Mouse (Mus musculus) lung, postnatal 36 days (tissue): ENCODE measurements at regions not wholly inside any gene's neighbourhood (a gene's known extent, or its start where the extent isn't known, plus 50 kb on each side); places are given as distances from the start of the nearest gene placed in this dataset.

Experiments
- DNase-seq: peaks from one replicate; pipeline ENCODE4 v3.0.0; 2022; ENCODE audit warnings: mixed read lengths

GRCm38 (mm10) chr9:82729646-82730045 lies 99.7 kb upstream of the Irak1bp1 start:
- DNase-seq: no peak

- no peak for DNase-seq
These were observed 96.2 kb upstream of the Irak1bp1 start for GRCm38 (mm10) chr9:82733024-82733585.

- DNase-seq: no peak
These were observed 94.4 kb upstream of the Irak1bp1 start for GRCm38 (mm10) chr9:82734959-82735358.

GRCm38 (mm10) chr9:82759979-82760378 lies 69.4 kb upstream of the Irak1bp1 start:
- DNase-seq: no peak

- peak; percentile 37 for DNase-seq
These were observed 68.5 kb upstream of the Irak1bp1 start for GRCm38 (mm10) chr9:82760682-82761468.

GRCm38 (mm10) chr9:82763651-82764050 lies 65.7 kb upstream of the Irak1bp1 start:
- no peak for DNase-seq
